Mouse (Mus musculus): ENCODE results near the gene Akna.

DNA sequence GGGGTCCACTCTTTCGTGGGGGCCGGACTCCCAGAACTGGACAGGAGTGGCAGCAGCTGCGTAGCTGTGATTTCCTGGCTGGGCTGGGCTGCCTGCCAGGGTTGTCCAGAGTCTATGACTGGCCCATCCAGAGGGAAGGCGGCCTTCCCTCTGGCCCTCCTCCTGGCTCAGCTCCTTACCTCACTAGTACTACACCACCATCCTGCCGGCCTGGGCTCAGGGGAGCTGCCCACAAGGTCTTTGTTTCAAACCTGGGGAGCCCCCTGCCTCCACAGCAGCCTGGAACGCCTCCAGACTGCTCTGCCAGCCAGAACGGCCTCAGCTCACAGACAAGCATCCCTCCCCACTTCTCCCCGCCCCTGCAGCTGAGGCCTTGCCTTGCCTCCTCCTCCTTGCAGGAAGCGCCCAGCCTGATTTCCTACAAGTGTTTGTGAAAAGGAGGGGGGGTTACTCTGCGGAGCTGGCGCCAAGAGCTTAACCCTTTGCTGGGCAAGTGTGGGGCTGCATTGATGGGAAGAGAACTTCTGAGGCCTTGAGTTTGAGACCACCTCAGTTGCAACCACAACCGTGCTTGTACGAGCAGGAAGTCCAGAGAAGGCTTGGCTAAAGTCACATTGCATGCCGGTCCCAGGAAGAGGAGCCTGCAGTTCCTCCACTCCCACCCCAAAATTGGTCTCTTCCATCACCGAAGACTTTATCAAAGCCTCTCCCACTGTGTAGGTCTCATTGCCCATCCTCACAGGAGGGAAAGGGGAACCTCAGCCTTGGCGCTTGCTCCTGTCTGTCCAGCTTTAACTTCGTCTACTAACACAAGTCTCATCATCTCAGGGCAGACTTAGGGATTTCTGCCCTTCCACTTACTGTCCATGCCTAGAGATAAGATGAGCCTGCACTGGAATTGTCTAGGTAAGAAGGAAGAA is at the start of gene Akna:
- TF ChIP-seq CTCF (IDR thresholded peaks at IDR 0.05; ENCODE audit: low read depth, low read length) (no peak), POLR2A (IDR thresholded peaks at IDR 0.05; ENCODE audit: extremely low read depth, insufficient read depth, low read length) (0 out of 2 replicates have a peak, but pooled peaks have one; percentile 34)
